Mouse (Mus musculus) hindbrain, embryonic 14.5 days (tissue): ENCODE results near the gene Oasl2. TPM values are rescaled to one million over a fixed set of nuclear protein-coding genes. Genes with fewer than 3 reads are reported as not detected.
"Not testable (repeated sequence)": the region's sequence is repeated elsewhere in the genome, so short reads cannot be mapped to it uniquely, and the experiment has no call there.

ENCODE experiments used
- ATAC-seq: fragments of 200-750 bp; cut with Nextera tagmentation; 2 replicates; pipeline ENCODE4 v1.8.0; 2017; ENCODE audit warnings: moderate number of reproducible peaks, mild to moderate bottlenecking, moderate TSS enrichment, moderate library complexity; ENCODE audit not compliant: low FRiP score
- DNase-seq: peaks from one replicate; pipeline ENCODE4 v3.0.0-alpha.2; 2015; ENCODE audit warnings: low spot score
- H3K27ac ChIP-seq: fragments of 300-500 bp; sonication (generic); 2 replicates; pipeline ENCODE4 v1.5.1; 2014; ENCODE audit warnings: mild to moderate bottlenecking, moderate library complexity
- H3K27me3 ChIP-seq: fragments of 300-500 bp; sonication (generic); 2 replicates; pipeline ENCODE4 v1.6.1; 2014; ENCODE audit warnings: mild to moderate bottlenecking, low read length, mixed read lengths; ENCODE audit not compliant: control insufficient read depth, insufficient read depth
- H3K36me3 ChIP-seq: fragments of 300-500 bp; sonication (generic); replicated peaks from 2 replicates; pipeline ENCODE4 v1.6.1; 2014; ENCODE audit not compliant: control insufficient read depth, insufficient read depth
- H3K4me1 ChIP-seq: fragments of 300-500 bp; sonication (generic); replicated peaks from 2 replicates; pipeline ENCODE4 v1.6.1; 2014; ENCODE audit warnings: antibody characterized with exemption, low read length, mixed read lengths; ENCODE audit not compliant: control insufficient read depth, insufficient read depth
- H3K4me2 ChIP-seq: fragments of 300-500 bp; sonication (generic); replicated peaks from 2 replicates; pipeline ENCODE4 v1.6.1; 2014; ENCODE audit warnings: mild to moderate bottlenecking, moderate library complexity
- H3K4me3 ChIP-seq: fragments of 300-500 bp; sonication (generic); replicated peaks from 2 replicates; pipeline ENCODE4 v1.5.1; 2014; ENCODE audit warnings: mild to moderate bottlenecking, low read length
- H3K9ac ChIP-seq: fragments of 300-500 bp; sonication (generic); 2 replicates; pipeline ENCODE4 v1.6.1; 2014
- H3K9me3 ChIP-seq: fragments of 300-500 bp; sonication (generic); 2 replicates; pipeline ENCODE4 v1.6.1; 2016; ENCODE audit warnings: low read length; ENCODE audit not compliant: control insufficient read depth
- WGBS: fragments of 180-500 bp; shearing (Covaris S2); extraction: QIAGEN DNeasy Blood & Tissue Kit; methylation state at CpG from one replicate; pipeline ENCODE4 v1.1.7; 2014; 5-methylcytosine and 5-hydroxymethylcytosine counted together
- polyA plus RNA-seq: library from polyadenylated mRNA; unstranded; fragments of >200 nt; fragmentation: Nextera tagmentation; extraction: Ambion mirVana; gene quantifications from 2 replicates; pipeline ENCODE4 v1.2.1, GENCODE M21; 2014

Gene Oasl2
- polyA plus RNA-seq, 1 experiment from 2014 or later, result 3.7 TPM

DNA sequence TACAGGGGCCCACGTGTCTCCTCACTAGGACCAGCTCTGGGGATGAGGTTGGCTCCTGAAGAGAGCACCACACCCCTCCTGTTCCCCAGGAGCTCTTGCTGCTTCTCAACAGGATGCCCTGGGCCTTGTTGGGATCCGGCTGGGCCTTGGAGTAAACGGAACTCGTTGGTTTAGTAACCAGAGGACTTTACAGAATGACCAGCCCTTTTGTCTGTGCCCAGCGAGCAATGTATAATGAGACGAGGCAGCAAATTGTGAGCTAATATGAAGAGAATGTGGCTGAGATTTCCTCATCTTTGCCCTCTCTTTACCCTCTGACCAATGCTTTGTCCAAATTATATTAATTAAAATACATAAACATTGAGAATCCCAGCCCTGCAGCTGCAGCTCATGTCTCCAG, 20.4 kb upstream of the Oasl2 start:
- Histone ChIP-seq H3K9me3 (no peaks in the 10 kb centered on the region), H3K9ac (no peak overlapping the region), H3K27me3 (no peaks in the 10 kb centered on the region), H3K27ac (no peak overlapping the region), H3K36me3 (no peaks in the 10 kb centered on the region), H3K4me3 (no peak overlapping the region), H3K4me2 (no peak overlapping the region), H3K4me1 (no peaks in the 10 kb centered on the region)
- DNase-seq, result no peak
- ATAC-seq, result no peak
- WGBS, result 22% methylated on average over 6 of the region's 6 CpGs

- Histone ChIP-seq H3K9me3 (no peaks in the 10 kb centered on the region), H3K27ac (no peak overlapping the region), H3K4me1 (no peaks in the 10 kb centered on the region), H3K4me3 (no peak overlapping the region), H3K27me3 (no peaks in the 10 kb centered on the region), H3K4me2 (no peak overlapping the region), H3K36me3 (no peaks in the 10 kb centered on the region), H3K9ac (no peak overlapping the region)
- WGBS, result 65% methylated on average over 7 of the region's 7 CpGs
- DNase-seq (no peak), ATAC-seq (no peak)
Measured at GRCm38 (mm10) chr5:114877487-114877886, 19.2 kb upstream of the Oasl2 start.

- Histone ChIP-seq H3K4me3 (no peak overlapping the region), H3K9me3 (no peaks in the 10 kb centered on the region), H3K9ac (no peak overlapping the region), H3K36me3 (no peaks in the 10 kb centered on the region), H3K4me1 (no peaks in the 10 kb centered on the region), H3K4me2 (no peak overlapping the region), H3K27me3 (no peaks in the 10 kb centered on the region), H3K27ac (no peak overlapping the region)
- 69% methylated on average over 13 of the region's 13 CpGs for WGBS
- DNase-seq, result no peak
- ATAC-seq, result no peak
Measured at GRCm38 (mm10) chr5:114879399-114879798, 17.3 kb upstream of the Oasl2 start.

- ATAC-seq, H3K4me1 ChIP-seq, H3K36me3 ChIP-seq, H3K27ac ChIP-seq, H3K9ac ChIP-seq, DNase-seq, H3K4me3 ChIP-seq, H3K27me3 ChIP-seq, H3K9me3 ChIP-seq, H3K4me2 ChIP-seq: not testable (repeated sequence)
- 88% methylated on average over 6 of the region's 7 CpGs for WGBS
Measured at GRCm38 (mm10) chr5:114882319-114882718, 14.4 kb upstream of the Oasl2 start.

- Histone ChIP-seq H3K9ac (no peak overlapping the region), H3K36me3 (no peaks in the 10 kb centered on the region), H3K27ac (no peak overlapping the region), H3K27me3 (no peaks in the 10 kb centered on the region), H3K4me3 (no peak overlapping the region), H3K4me1 (no peaks in the 10 kb centered on the region), H3K9me3 (no peaks in the 10 kb centered on the region), H3K4me2 (no peak overlapping the region)
- DNase-seq (no peak), ATAC-seq (no peak)
- WGBS, result 94% methylated on average over 11 of the region's 11 CpGs
Measured at GRCm38 (mm10) chr5:114883022-114883421, 13.7 kb upstream of the Oasl2 start.

- 89% methylated on average over 6 of the region's 6 CpGs for WGBS
- no peaks in the 10 kb centered on the region for H3K27me3 ChIP-seq
Measured at GRCm38 (mm10) chr5:114886801-114887200, 9.9 kb upstream of the Oasl2 start.

GRCm38 (mm10) chr5:114888995-114889394, 7.7 kb upstream of the Oasl2 start:
- Histone ChIP-seq H3K4me1 (no peaks in the 10 kb centered on the region), H3K9me3 (no peaks in the 10 kb centered on the region), H3K36me3 (no peaks in the 10 kb centered on the region), H3K27ac (no peak overlapping the region), H3K27me3 (no peaks in the 10 kb centered on the region), H3K4me2 (no peak overlapping the region), H3K4me3 (no peak overlapping the region), H3K9ac (no peak overlapping the region)
- no peak for ATAC-seq
- no peak for DNase-seq
- WGBS, result 91% methylated on average over 2 of the region's 2 CpGs

More at GRCm38 (mm10) chr5:114886801-114887200, 9.9 kb upstream of the Oasl2 start:
- Histone ChIP-seq H3K4me2 (no peak overlapping the region), H3K9ac (no peak overlapping the region), H3K4me3 (no peak overlapping the region), H3K4me1 (no peaks in the 10 kb centered on the region), H3K9me3 (no peaks in the 10 kb centered on the region), H3K36me3 (no peaks in the 10 kb centered on the region), H3K27ac (no peak overlapping the region)
- DNase-seq (no peak), ATAC-seq (no peak)

DNA sequence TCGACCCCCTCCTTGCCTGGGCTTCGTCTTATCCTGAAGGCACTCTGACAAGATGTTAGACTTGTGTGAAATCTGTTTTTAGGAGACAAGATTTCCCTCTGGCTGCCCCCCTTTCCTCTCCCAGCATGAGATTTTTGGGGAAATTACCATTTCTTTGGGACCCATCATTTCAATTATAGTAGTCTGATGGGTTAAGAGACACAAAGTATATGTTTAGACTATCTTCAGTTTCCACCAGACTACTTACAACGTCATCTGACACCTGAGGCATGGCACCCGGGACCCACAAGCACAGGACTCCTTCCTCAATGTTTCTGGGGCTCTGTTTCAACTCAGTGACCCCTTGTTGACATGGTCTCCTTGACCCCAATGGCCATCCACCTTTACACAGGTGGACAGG, 1.2 kb upstream of the Oasl2 start:
- no peaks in the 10 kb centered on the region for H3K27me3 ChIP-seq
- 93% methylated on average over 4 of the region's 4 CpGs for WGBS
- no peak overlapping the region for H3K4me2 ChIP-seq
- H3K9ac ChIP-seq, result no peak overlapping the region
- H3K36me3 ChIP-seq, result no peaks in the 10 kb centered on the region
- no peaks in the 10 kb centered on the region for H3K9me3 ChIP-seq
- H3K4me3 ChIP-seq, result no peak overlapping the region
- no peaks in the 10 kb centered on the region for H3K4me1 ChIP-seq
- H3K27ac ChIP-seq, result no peak overlapping the region
- DNase-seq (no peak), ATAC-seq (no peak)

- DNase-seq (no peak), ATAC-seq (no peak)
- no peaks in the 10 kb centered on the region for H3K36me3 ChIP-seq
- no peak overlapping the region for H3K9ac ChIP-seq
- no peak overlapping the region for H3K27ac ChIP-seq
- H3K27me3 ChIP-seq, result no peaks in the 10 kb centered on the region
- no peaks in the 10 kb centered on the region for H3K9me3 ChIP-seq
- 9% methylated on average over 7 of the region's 7 CpGs for WGBS
- 0 out of 2 replicates have a peak overlapping the region, but pooled peaks have one; percentile 21 for H3K4me2 ChIP-seq
- no peak overlapping the region for H3K4me3 ChIP-seq
- H3K4me1 ChIP-seq, result no peaks in the 10 kb centered on the region
Measured at GRCm38 (mm10) chr5:114897374-114897793, 648 bp downstream of the Oasl2 start.

DNA sequence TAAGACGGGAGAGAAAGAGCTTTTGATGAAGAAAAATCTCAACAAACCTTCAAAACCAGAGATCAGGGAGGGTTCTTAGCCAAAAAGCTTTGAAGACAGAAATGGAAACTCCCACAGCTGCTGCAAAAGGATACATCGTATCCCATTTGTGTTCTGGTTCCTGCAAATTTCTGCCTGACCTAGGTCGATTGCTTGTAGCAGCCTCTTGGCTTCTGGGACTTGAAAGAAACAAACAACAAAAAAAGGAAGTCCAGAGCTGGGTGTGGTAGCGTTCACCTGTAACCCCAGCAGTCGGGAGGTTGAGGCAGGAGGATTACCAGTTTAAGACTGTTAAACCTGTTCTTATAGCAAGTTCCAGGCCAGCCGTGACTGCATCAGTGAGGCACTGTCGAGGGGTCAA, 2.1 kb downstream of the Oasl2 start:
- Histone ChIP-seq H3K9me3 (no peaks in the 10 kb centered on the region), H3K4me1 (no peaks in the 10 kb centered on the region), H3K4me3 (no peak overlapping the region), H3K36me3 (no peaks in the 10 kb centered on the region), H3K9ac (no peak overlapping the region), H3K4me2 (no peak overlapping the region), H3K27me3 (no peaks in the 10 kb centered on the region), H3K27ac (no peak overlapping the region)
- DNase-seq, result no peak
- no peak for ATAC-seq
- 84% methylated on average over 7 of the region's 7 CpGs for WGBS
